Mouse (Mus musculus): Measurements from ENCODE around the gene Zfhx3.

The Zfhx3 gene

DNA sequence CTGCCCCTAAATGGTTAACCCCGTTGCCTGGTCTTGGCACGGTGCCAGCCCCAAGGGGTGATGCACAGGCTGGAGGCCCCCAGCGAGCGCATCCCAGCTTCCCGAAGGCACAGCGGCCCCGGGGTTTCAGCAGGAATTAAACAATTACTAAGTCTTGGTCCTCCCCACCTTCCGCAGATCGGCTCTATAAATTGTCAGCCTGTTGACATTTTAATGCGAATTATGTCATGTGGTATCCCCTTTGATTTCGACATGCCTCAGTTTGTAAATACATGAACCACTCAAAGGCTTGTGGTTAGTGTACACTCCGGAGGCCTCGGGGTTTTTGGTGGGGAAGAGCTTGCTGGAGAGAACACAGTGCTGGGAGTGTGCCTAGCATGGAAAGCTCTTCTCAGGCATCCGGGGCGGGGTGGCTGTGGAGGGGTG lies 880.4 kb downstream of the Zfhx3 start:
- DNase-seq = peak; percentile 39

GRCm38 (mm10) chr8:108824049-108824448 lies 881.6 kb downstream of the Zfhx3 start:
- DNase-seq = no peak

GRCm38 (mm10) chr8:108826414-108826813 lies 884.0 kb downstream of the Zfhx3 start:
- DNase-seq = no peak

- DNase-seq = peak; percentile 37
Observed at GRCm38 (mm10) chr8:108827428-108827827, 885.0 kb downstream of the Zfhx3 start.

GRCm38 (mm10) chr8:108829305-108829717 lies 886.9 kb downstream of the Zfhx3 start:
- DNase-seq = no peak

DNA sequence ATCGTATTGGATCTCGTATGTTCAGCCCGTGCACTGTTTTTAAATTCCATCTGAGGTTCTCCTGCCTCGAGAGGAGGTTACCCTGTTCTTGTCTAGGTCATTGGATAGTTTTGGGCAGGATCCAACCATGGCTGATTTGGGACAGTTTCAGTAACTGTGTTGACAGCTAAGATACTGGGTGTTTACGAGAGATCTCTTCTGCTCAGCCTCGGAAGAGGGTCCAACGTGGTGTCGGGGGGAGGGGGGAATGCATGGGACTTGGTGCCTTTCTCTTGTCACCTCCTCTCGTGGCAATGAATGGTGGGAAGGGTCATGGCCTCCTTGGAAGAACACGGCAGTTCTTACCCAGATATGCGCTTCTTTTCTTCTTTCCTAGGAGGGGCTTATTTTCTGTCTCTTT lies 892.7 kb downstream of the Zfhx3 start:
- DNase-seq = no peak

- DNase-seq = no peak
Observed at GRCm38 (mm10) chr8:108837788-108838187, 895.3 kb downstream of the Zfhx3 start.

- DNase-seq = no peak
Observed at GRCm38 (mm10) chr8:108838761-108839160, 896.3 kb downstream of the Zfhx3 start.

DNA sequence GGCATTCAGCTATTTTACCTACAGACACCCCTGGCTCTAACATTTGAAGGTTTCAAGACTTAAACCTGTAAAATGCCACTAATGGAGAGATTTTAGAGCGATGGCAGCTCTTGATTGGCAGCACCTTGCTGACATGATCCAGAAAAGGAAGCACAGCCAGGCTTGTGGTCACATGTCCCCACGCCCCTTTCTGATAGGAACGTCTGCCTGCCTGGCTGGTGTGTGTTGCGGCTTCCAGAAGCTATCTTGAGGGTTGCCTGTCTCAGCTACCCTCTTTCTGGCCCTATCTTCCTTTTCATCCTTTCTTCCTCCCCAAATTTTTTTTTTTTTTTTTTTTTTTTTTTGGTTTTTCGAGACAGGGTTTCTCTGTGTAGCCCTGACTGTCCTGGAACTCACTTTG lies 899.9 kb downstream of the Zfhx3 start:
- DNase-seq = no peak

- DNase-seq = no peak
Observed at GRCm38 (mm10) chr8:108846174-108846573, 903.7 kb downstream of the Zfhx3 start.

DNA sequence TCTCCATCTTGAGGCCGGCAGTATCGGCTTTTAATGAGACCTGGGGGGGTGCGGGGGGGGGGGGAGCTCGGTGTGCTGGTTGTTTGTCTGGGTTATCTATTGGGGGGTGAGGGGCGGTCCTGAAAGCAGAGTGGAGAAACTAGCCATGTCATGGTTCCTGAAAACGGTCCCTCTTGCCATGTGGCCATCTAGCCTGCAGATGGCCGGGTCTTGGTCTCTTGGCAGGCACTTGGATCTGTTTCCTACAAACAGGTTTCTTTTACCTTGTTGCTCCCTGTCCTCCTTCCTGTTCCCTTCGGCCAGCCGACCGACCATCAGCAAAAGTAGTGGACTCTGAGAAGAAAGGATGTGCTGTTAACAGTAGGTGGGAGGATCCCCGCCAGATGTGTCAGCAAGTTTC lies 904.4 kb downstream of the Zfhx3 start:
- no peak for DNase-seq

GRCm38 (mm10) chr8:108847356-108847755 lies 904.9 kb downstream of the Zfhx3 start:
- DNase-seq = peak; percentile 32

DNA sequence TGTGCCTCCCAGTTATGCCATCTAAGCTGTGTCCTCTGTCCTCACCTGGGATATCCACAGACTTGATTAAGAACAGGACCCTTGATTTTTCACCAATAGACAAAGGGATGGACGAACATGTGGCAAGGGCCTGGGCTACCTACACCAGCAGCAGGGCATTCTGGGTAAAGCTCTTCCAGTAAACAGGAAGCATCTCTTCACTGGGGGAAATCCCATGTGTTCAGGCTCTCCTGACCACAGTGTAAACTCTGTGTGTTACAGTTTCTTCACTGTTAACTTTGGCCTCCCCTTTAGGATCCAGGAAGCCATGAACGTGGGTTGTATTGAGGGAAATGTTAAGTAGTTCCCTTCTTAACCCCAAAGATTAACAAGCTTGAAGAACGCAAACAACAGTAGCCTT lies 906.0 kb downstream of the Zfhx3 start:
- DNase-seq = no peak

- DNase-seq = no peak
Observed at GRCm38 (mm10) chr8:108853028-108853427, 910.6 kb downstream of the Zfhx3 start.

GRCm38 (mm10) chr8:108854444-108855102 lies 912.1 kb downstream of the Zfhx3 start:
- no peak for DNase-seq

- no peak for DNase-seq
Observed at GRCm38 (mm10) chr8:108859001-108859400, 916.6 kb downstream of the Zfhx3 start.

DNA sequence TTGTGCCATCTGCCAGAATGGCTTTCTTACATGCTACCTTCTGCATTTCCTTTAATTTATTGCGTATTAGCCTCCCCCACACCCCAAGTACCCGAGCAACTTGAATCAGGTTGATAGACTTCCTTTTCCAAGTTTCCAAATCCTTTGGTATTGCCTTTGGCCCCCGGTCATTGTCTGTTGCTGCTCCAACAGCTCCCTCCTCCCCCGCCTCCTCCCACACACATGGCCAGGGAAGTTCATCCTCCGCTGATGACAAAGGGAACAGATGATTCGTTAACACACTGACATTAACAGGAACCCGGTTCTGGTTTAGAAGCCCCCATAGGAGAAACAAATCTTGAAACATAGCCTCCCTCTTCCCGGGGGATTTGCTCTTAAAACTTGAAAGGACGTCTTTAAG lies 917.5 kb downstream of the Zfhx3 start:
- no peak for DNase-seq

DNA sequence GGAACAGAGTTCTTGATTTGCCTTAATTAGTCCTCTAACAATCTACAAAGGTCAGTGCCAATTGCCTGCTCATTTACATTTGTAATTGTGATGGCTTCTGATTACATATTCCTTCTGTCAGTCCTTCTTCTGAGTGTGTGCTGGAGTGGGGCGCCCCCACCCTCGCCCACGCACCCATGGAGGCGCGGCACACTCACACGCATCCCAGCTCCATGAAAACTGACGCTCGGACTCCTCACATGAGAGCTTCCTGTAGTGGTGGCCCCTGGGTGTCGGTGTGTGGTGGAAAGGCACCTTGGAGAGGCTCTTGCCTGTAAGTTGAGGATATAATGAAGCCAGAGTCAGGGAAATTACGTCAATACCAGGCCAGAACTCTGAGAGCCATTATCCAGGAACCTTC lies 921.0 kb downstream of the Zfhx3 start:
- DNase-seq = no peak

DNA sequence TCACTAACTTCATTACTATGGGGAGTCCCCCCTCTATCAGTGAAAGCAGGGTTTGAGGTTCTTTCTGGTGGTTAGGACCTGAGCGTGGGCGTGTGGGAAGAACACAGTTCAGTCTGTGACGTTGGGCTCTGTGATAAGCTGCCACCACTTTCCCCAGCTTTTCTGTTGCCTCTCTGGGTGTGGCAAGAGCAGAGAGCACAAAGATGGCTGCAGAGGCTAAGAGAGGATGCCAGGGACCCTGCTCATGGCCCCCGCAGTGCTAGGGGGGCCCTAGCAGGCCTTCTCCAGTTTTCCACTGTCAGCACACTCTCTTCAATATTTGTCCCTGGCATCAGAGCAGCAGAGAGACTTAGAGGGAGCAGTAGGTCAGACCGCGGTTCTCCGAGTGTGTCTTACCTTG lies 924.0 kb downstream of the Zfhx3 start:
- DNase-seq = peak; percentile 52

GRCm38 (mm10) chr8:108867482-108868258 lies 925.2 kb downstream of the Zfhx3 start:
- no peak for DNase-seq

- no peak for DNase-seq
Observed at GRCm38 (mm10) chr8:108868259-108869090, 926.0 kb downstream of the Zfhx3 start.

- DNase-seq = no peak
Observed at GRCm38 (mm10) chr8:108869420-108869819, 927.0 kb downstream of the Zfhx3 start.

DNA sequence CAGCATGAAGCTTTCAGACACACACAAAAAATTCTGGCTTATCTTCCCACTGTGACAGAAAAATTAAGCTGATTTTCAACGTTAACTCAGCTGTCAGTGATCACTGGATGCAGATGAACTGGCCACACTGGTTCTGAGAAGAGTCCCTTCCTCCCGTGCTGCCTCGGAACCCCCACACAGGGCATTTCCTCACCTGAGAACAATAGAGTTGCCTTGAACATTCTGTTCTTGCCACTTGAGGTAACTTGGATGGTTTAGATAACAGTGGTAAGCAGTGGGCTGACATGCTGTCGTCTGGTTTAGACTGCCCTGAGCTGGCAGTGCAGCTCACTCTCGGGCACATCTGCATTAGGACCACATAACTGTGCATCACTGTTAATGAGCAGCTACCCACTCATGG lies 927.5 kb downstream of the Zfhx3 start:
- no peak for DNase-seq

DNA sequence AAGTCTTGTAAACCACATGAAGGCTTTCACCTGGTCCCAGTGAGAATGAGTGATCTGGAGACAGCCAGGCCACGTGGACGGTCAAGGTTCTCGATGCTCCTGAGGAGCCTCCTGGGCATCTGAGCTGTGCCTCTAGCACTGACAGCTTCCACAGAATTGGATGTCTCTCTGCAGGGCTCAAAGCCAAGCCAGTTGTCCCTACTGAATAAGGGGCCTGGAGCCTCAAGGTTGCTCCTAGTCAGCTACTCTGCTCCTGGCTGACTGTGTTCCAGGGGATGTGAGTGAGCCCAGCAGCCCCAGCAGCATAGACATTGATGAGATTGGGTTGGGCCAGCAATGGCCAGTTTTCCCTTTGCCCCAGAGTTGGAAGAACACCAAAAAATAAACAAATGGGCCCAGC lies 927.9 kb downstream of the Zfhx3 start:
- DNase-seq = no peak

Data from thymus, postnatal 4 days (tissue).